Mouse (Mus musculus): Measurements from ENCODE around the gene Scube1. TPM values are rescaled to one million over a fixed set of nuclear protein-coding genes. Genes with fewer than 3 reads are reported as not detected.

Gene Scube1
- polyA plus RNA-seq, 2 experiments, result 13.9 to 31.2 TPM

- Histone ChIP-seq H3K4me2 (replicated peaks; ENCODE audit: low read depth, low read length, severe bottlenecking) (no peak overlapping the region), H3K9ac (ENCODE audit: low read depth, low read length, severe bottlenecking) (no peak overlapping the region), H3K27ac (replicated peaks; ENCODE audit: low read depth, low read length) (no peak overlapping the region), H3K4me1 (ENCODE audit: control insufficient read depth, insufficient read depth, low read length) (peaks cover 17% of the 10 kb centered on the region), H3K4me3 (replicated peaks; ENCODE audit: low read length) (no peak overlapping the region), H3K9me3 (ENCODE audit: control insufficient read depth, low read length) (no peaks in the 10 kb centered on the region), H3K36me3 (ENCODE audit: control insufficient read depth, insufficient read depth, low read length) (no peaks in the 10 kb centered on the region), H3K27me3 (ENCODE audit: control insufficient read depth, insufficient read depth, low read length) (no peaks in the 10 kb centered on the region)
- no peak for TF ChIP-seq POLR2A (IDR thresholded peaks at IDR 0.05; ENCODE audit: borderline replicate concordance, extremely low read depth, insufficient read depth, insufficient read length)
- ATAC-seq (ENCODE audit: low FRiP score, low read depth) (no peak), DNase-seq (ENCODE audit: low spot score) (no peak)
- WGBS, result 59% methylated on average over 9 of the region's 9 CpGs
Observed at GRCm38 (mm10) chr15:83686601-83687000, 38.2 kb downstream of the Scube1 start.

GRCm38 (mm10) chr15:83685950-83686349 lies 38.9 kb downstream of the Scube1 start:
- WGBS, result 99% methylated on average over 3 of the region's 3 CpGs
- no peak for ATAC-seq (ENCODE audit: low FRiP score, low read depth)
- no peaks in the 10 kb centered on the region for H3K9me3 ChIP-seq (ENCODE audit: control insufficient read depth, low read length)
- no peaks in the 10 kb centered on the region for H3K36me3 ChIP-seq (ENCODE audit: control insufficient read depth, insufficient read depth, low read length)
- H3K4me2 ChIP-seq (replicated peaks; ENCODE audit: low read depth, low read length, severe bottlenecking), result no peak overlapping the region
- peaks cover 14% of the 10 kb centered on the region for H3K4me1 ChIP-seq (ENCODE audit: control insufficient read depth, insufficient read depth, low read length)
- H3K9ac ChIP-seq (ENCODE audit: low read depth, low read length, severe bottlenecking), result no peak overlapping the region
- peaks cover 1% of the 10 kb centered on the region; the same call in 1 of the 2 replicates for H3K27me3 ChIP-seq (ENCODE audit: control insufficient read depth, insufficient read depth, low read length)
- TF ChIP-seq POLR2A (IDR thresholded peaks at IDR 0.05; ENCODE audit: borderline replicate concordance, extremely low read depth, insufficient read depth, insufficient read length), result no peak
- no peak overlapping the region for H3K27ac ChIP-seq (replicated peaks; ENCODE audit: low read depth, low read length)
- no peak overlapping the region for H3K4me3 ChIP-seq (replicated peaks; ENCODE audit: low read length)
- no peak for DNase-seq (ENCODE audit: low spot score)

- peaks cover 27% of the 10 kb centered on the region for H3K4me1 ChIP-seq (ENCODE audit: control insufficient read depth, insufficient read depth, low read length)
Observed at GRCm38 (mm10) chr15:83683051-83683561, 41.7 kb downstream of the Scube1 start.

GRCm38 (mm10) chr15:83680300-83680699 lies 44.5 kb downstream of the Scube1 start:
- Histone ChIP-seq H3K4me3 (replicated peaks; ENCODE audit: low read length) (no peak overlapping the region), H3K4me1 (ENCODE audit: control insufficient read depth, insufficient read depth, low read length) (peaks cover 34% of the 10 kb centered on the region), H3K27ac (replicated peaks; ENCODE audit: low read depth, low read length) (no peak overlapping the region), H3K36me3 (ENCODE audit: control insufficient read depth, insufficient read depth, low read length) (no peaks in the 10 kb centered on the region), H3K9me3 (ENCODE audit: control insufficient read depth, low read length) (no peaks in the 10 kb centered on the region), H3K9ac (ENCODE audit: low read depth, low read length, severe bottlenecking) (no peak overlapping the region), H3K27me3 (ENCODE audit: control insufficient read depth, insufficient read depth, low read length) (peaks cover 19% of the 10 kb centered on the region; the same call in 1 of the 2 replicates), H3K4me2 (replicated peaks; ENCODE audit: low read depth, low read length, severe bottlenecking) (no peak overlapping the region)
- DNase-seq (ENCODE audit: low spot score), result no peak
- no peak for ATAC-seq (ENCODE audit: low FRiP score, low read depth)
- no peak for TF ChIP-seq POLR2A (IDR thresholded peaks at IDR 0.05; ENCODE audit: borderline replicate concordance, extremely low read depth, insufficient read depth, insufficient read length)
- WGBS, result 82% methylated on average over 7 of the region's 7 CpGs

More at GRCm38 (mm10) chr15:83683051-83683561, 41.7 kb downstream of the Scube1 start:
- DNase-seq (ENCODE audit: low spot score) (peak; percentile 36), ATAC-seq (ENCODE audit: low FRiP score, low read depth) (peak; percentile 62; the same call in 1 of the 2 replicates)
- H3K4me3 ChIP-seq (replicated peaks; ENCODE audit: low read length), result no peak overlapping the region
- H3K27ac ChIP-seq (replicated peaks; ENCODE audit: low read depth, low read length), result peak overlapping the region; percentile 33; the same call in 1 of the 2 replicates
- H3K4me2 ChIP-seq (replicated peaks; ENCODE audit: low read depth, low read length, severe bottlenecking), result peak overlapping the region; percentile 10; the same call in 1 of the 2 replicates
- H3K9ac ChIP-seq (ENCODE audit: low read depth, low read length, severe bottlenecking), result no peak overlapping the region
- H3K36me3 ChIP-seq (ENCODE audit: control insufficient read depth, insufficient read depth, low read length), result no peaks in the 10 kb centered on the region
- no peak for TF ChIP-seq POLR2A (IDR thresholded peaks at IDR 0.05; ENCODE audit: borderline replicate concordance, extremely low read depth, insufficient read depth, insufficient read length)
- no peaks in the 10 kb centered on the region for H3K9me3 ChIP-seq (ENCODE audit: control insufficient read depth, low read length)
- WGBS, result 21% methylated on average over 15 of the region's 15 CpGs
- H3K27me3 ChIP-seq (ENCODE audit: control insufficient read depth, insufficient read depth, low read length), result peaks cover 14% of the 10 kb centered on the region; the same call in 1 of the 2 replicates

- Histone ChIP-seq H3K4me3 (replicated peaks; ENCODE audit: low read length) (no peak overlapping the region), H3K27me3 (ENCODE audit: control insufficient read depth, insufficient read depth, low read length) (peaks cover 19% of the 10 kb centered on the region; the same call in 1 of the 2 replicates), H3K4me2 (replicated peaks; ENCODE audit: low read depth, low read length, severe bottlenecking) (no peak overlapping the region), H3K9ac (ENCODE audit: low read depth, low read length, severe bottlenecking) (no peak overlapping the region), H3K9me3 (ENCODE audit: control insufficient read depth, low read length) (no peaks in the 10 kb centered on the region), H3K36me3 (ENCODE audit: control insufficient read depth, insufficient read depth, low read length) (no peaks in the 10 kb centered on the region), H3K27ac (replicated peaks; ENCODE audit: low read depth, low read length) (no peak overlapping the region), H3K4me1 (ENCODE audit: control insufficient read depth, insufficient read depth, low read length) (peaks cover 34% of the 10 kb centered on the region)
- WGBS, result 73% methylated on average over 5 of the region's 5 CpGs
- no peak for ATAC-seq (ENCODE audit: low FRiP score, low read depth)
- DNase-seq (ENCODE audit: low spot score), result no peak
- no peak for TF ChIP-seq POLR2A (IDR thresholded peaks at IDR 0.05; ENCODE audit: borderline replicate concordance, extremely low read depth, insufficient read depth, insufficient read length)
Observed at GRCm38 (mm10) chr15:83679729-83680128, 45.1 kb downstream of the Scube1 start.

Data from limb, embryonic 14.5 days (tissue).